Mouse (Mus musculus): Measurements from ENCODE around the gene Slc16a7.

DNA sequence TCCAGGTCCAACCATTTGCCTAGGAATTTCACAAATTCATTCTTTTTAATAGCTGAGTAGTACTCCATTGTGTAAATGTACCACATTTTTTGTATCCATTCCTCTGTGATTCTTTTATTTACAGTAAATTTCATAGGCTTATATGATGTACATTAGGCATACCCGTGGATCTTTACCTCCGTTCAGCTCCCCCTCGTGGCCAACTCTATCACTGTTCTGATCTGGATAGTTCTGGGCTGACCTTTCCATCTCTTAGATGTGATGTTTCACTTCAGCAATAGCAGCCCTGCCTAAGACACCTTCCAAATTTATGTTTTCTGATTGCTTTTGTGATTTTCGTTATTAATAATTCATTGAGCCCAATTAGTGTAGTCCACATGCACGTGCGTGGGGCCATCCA is 29.5 kb upstream of the Slc16a7 start:
- TF ChIP-seq CTCF (IDR thresholded peaks at IDR 0.05; ENCODE audit: control insufficient read depth, insufficient read depth, insufficient read length) (no peak), MYOG (IDR thresholded peaks at IDR 0.05; ENCODE audit: control insufficient read depth, extremely low read depth, insufficient read length) (no peak)

Data from C2C12 (cell line).